Mouse (Mus musculus) left cerebral cortex, postnatal 14 days (tissue): Measurements from ENCODE around the gene Olfr16. TPM values are rescaled to one million over a fixed set of nuclear protein-coding genes. Genes with fewer than 3 reads are reported as not detected.

Experiments
- DNase-seq, 2 experiments: peaks; one replicate each; pipeline ENCODE4 v3.0.0; 2021 to 2022; ENCODE audit warnings: low spot score in 2 of 2, mixed read lengths in 1 of 2
- intact Hi-C: fragments of 180-260 bp; cut with DNase I; formaldehyde crosslinking; loops from one replicate; pipeline ENCODE4 v1.15.1; 2025
- long read RNA-seq, 2 experiments: library from polyadenylated mRNA; stranded (forward); transcript quantifications; one replicate each; pipeline ENCODE4 v2.0.0; 2021
- total RNA-seq, 2 experiments: library from RNA; stranded (reverse); gene quantifications; 2 replicates each; pipeline ENCODE4 v1.2.3; 2021

Gene Olfr16
- total RNA-seq: not detected
- long read RNA-seq, experiment 1: 0 reads
- long read RNA-seq, experiment 2: 0 reads

GRCm38 (mm10) chr1:172950160-172950559, at the start of gene Olfr16:
Gene Olfr16 (plus strand): TSS chr1:172950409.
- intact Hi-C loops: no loop called here
- DNase-seq: no peak

GRCm38 (mm10) chr1:172903313-172903712, 46.9 kb upstream of the Olfr16 start:
- intact Hi-C loops: no loop called here
- DNase-seq: no peak

DNA sequence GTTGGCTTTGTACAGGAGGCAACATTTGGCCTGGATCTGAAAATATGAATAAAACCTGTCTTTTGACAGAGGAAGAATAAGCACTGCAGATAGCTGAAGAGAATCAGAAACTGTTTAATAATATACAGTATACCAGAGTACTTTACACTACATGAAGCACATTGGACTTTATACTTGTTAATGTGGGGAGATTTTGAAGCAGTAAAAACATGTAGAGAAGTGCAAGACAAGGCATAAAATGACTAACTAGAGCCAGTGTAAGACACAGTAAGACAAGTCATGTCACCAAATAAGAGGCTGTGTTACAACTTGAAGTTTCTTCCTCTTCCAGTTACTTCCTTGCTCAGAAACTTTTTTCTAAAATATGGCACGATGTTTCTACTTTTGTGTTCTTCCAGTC, 33.1 kb upstream of the Olfr16 start:
- DNase-seq: no peak
- intact Hi-C loops: no loop called here

DNA sequence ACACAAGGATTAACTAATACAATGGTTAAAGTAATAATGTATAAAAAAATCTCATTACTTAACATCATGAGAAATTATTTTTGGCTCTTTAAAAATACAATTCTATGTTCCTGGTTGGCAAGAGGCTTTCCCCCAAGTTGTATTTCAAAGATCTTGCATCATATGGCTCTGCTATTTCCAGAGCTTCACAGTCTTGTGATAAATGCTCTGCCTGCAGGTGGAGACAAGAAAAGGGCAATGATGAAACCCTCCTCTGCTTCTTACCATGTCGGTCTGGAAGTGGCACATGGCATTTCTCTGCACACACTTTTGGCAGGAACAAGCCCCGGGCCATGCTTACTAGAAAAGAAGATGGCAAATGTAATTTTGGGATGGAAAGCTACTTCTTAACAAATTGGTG, 31.8 kb upstream of the Olfr16 start:
- peak in 1 of 2 experiments; percentile 6 for DNase-seq

GRCm38 (mm10) chr1:172932197-172932596, 18.0 kb upstream of the Olfr16 start:
- intact Hi-C loops: no loop called here
- no peak for DNase-seq

More for the DNA sequence above, 31.8 kb upstream of the Olfr16 start:
- intact Hi-C loops: no loop called here

GRCm38 (mm10) chr1:172951171-172951720, 1.0 kb downstream of the Olfr16 start:
- intact Hi-C loops: no loop called here
- DNase-seq: no peak

DNA sequence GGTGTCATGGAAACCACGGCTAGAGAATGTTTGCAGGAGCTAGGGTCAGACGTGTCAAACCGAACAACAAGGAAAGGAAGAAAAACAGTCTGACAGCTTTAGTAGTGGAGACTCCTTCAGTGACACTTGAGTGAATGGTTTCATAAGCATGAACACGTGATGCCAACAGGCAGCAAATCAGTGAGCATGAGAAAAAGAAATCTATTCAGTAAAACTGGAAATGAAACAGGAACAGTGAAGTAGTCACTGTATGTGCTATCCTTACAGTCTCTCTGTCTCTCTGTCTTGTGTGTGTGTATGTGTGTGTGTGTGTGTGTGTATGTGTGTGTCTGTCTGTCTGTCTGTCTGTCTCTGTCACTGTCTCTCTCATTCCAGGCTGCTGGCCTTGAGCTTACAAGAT, 5.2 kb downstream of the Olfr16 start:
- intact Hi-C loops: no loop called here
- no peak for DNase-seq

- DNase-seq: peak; percentile 5 to 9
Measured at GRCm38 (mm10) chr1:172960452-172960851, 10.2 kb downstream of the Olfr16 start.

DNA sequence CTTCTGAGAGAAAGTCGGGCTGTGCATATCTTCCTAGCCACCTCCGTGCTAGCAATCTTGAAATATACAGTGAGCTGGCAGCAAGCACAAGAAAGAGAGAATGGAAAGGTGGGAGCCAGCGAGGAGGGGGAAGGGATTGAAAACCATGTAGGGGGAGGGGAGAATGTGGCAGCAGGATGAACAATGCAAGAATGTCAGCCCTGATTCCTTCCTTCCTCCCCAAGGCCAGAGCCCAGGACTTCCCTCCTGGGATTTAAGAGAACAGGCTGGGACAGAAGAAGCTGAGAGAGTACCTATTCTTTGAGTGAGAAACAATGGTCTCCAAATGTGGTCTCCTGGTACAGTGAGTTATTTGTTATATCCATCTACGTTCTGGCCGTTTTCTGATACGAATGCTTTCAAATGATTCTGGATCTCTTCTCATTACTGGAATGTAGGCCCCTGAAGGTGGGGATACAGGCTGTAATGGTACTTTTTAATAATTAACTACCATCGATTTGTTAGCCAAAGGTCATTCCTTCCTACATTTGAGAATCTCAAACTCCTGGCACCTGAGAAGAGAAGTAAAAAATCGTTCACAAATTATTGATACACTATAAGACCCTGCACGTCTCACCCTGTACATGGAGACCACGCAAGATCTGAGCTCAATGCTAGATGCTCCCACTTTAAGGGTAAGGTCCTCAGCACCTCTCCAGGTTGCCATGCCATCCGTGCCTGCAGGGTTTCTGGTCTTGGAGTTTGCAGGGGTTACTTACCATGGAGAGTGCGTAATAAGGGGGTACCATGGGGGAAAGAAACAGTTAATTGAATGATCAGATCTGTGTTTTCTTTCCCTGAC, 39.8 kb downstream of the Olfr16 start:
- no peak for DNase-seq
- intact Hi-C loops: no loop called here

More at GRCm38 (mm10) chr1:172960452-172960851, 10.2 kb downstream of the Olfr16 start:
- intact Hi-C loops: no loop called here

GRCm38 (mm10) chr1:172990635-172991009, 40.4 kb downstream of the Olfr16 start:
- intact Hi-C loops: no loop called here
- DNase-seq: no peak

Other genes with a start within 250 kb of the Olfr16 start
- not detected for gene Apcs, start 55.4 kb upstream of the Olfr16 start, total RNA-seq
- gene Olfr1408, start 187.0 kb downstream of the Olfr16 start, total RNA-seq: not detected
- not detected for gene Olfr1406, start 240.2 kb downstream of the Olfr16 start, total RNA-seq
- gene Olfr218, start 247.4 kb downstream of the Olfr16 start, total RNA-seq: not detected